In the genomic region with DNA sequence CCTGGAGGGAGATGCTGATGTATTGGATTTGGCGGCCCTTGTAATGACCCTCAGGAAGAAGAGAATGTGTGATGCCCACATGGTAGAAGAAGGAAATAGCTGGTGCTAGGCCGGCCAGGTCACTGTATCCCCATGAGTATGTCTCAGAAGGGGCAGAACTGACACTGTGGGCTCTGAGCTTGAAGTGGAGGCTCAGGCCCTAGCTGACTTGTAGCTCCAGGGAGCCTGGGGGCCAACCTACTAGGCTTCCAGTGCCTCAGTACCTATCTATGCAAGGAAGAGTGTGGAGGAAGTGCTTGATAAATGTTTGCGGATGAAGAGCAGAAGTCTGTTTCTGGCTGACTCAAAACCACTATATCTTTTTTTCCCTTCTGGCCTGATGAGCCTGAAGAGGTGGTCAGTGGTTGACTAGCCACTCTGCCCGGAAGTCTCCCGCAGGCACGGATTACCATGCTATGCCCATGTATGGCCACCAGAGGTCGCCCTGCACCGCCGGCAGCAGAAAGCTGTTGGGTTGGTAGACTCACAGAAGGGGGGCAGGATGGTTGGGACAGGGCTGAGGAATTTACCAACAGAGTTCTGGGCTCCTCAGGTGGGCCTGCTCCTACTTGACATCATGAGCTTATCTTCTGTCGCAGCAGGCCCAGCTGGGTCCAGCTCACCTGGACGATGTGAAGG, we compare ENCODE assay signal across 9 mouse cellular contexts. TPM values are rescaled to one million over a fixed set of nuclear protein-coding genes. Genes with fewer than 3 reads are reported as not detected.
DNase-seq lines count a peak whose midpoint lies in the region; ATAC-seq lines count a peak whose summit lies in the region.
"Had no signal": no experiment of that assay in that cellular context is flagged by ENCODE, and none has a peak within 500 bp of the region (broad histone marks: within the 10 kb centered on the region; RNA-seq: fewer than 3 reads in every experiment).

No protein-coding gene starts in this region.

- no peak overlapping the region for H3K27ac ChIP-seq in forebrain, embryonic 11.5 days (ENCODE audit: low read depth, low read length)
- H3K27ac ChIP-seq in hindbrain, embryonic 12.5 days = no peak overlapping the region
- H3K27ac ChIP-seq: heart, embryonic 13.5 days had no signal

- no peaks in the 10 kb centered on the region for H3K36me3 ChIP-seq in forebrain, embryonic 11.5 days (ENCODE audit: control insufficient read depth, insufficient read depth, low read length)
- H3K36me3 ChIP-seq in hindbrain, embryonic 12.5 days = no peaks in the 10 kb centered on the region
- H3K36me3 ChIP-seq: heart, embryonic 13.5 days had no signal

- ATAC-seq in forebrain, embryonic 11.5 days (replicated peaks; ENCODE audit: low FRiP score) = peak; percentile 10; the same call in 1 of the 2 replicates
- 0 out of 2 replicates have a peak, but pooled peaks have one; percentile 25 for ATAC-seq in hindbrain, embryonic 12.5 days (ENCODE audit: low FRiP score)
- peak; percentile 80 for ATAC-seq in megakaryocyte-erythroid progenitor cell, adult 5-6 weeks (replicated peaks; ENCODE audit: low FRiP score, low TSS enrichment, poor library complexity, severe bottlenecking)

- no peaks in the 10 kb centered on the region for H3K9me3 ChIP-seq in forebrain, embryonic 11.5 days (ENCODE audit: control insufficient read depth, low read length)
- no peaks in the 10 kb centered on the region for H3K9me3 ChIP-seq in hindbrain, embryonic 12.5 days (replicated peaks)
- H3K9me3 ChIP-seq: heart, embryonic 13.5 days had no signal

- DNase-seq in ES-CJ7 (ENCODE audit: low read depth, low spot score) = peak; percentile 53
- DNase-seq in brain, adult 2 months (ENCODE audit: low read depth, low spot score) = peak; percentile 82
- DNase-seq in forebrain, embryonic 11.5 days (ENCODE audit: low spot score) = peak; percentile 89
- DNase-seq in layer of hippocampus, postnatal 36 days = peak; percentile 73 to 75
- peak; percentile 79 to 85 for DNase-seq in right cerebral cortex, adult 2 months (ENCODE audit: low spot score in 2 of 2)
- peak; percentile 67 to 84 for DNase-seq in urinary bladder, postnatal 4 days (ENCODE audit: low spot score in 2 of 2)

- no peak overlapping the region for H3K4me3 ChIP-seq in forebrain, embryonic 11.5 days (ENCODE audit: low read depth, low read length)
- no peak overlapping the region for H3K4me3 ChIP-seq in hindbrain, embryonic 12.5 days
- H3K4me3 ChIP-seq: heart, embryonic 13.5 days had no signal

- no peaks in the 10 kb centered on the region for H3K27me3 ChIP-seq in forebrain, embryonic 11.5 days (ENCODE audit: control insufficient read depth, insufficient read depth, low read length)
- no peaks in the 10 kb centered on the region for H3K27me3 ChIP-seq in hindbrain, embryonic 12.5 days
- H3K27me3 ChIP-seq: heart, embryonic 13.5 days had no signal

- no peaks in the 10 kb centered on the region for H3K4me1 ChIP-seq in forebrain, embryonic 11.5 days (replicated peaks; ENCODE audit: control insufficient read depth, insufficient read depth, low read length)
- H3K4me1 ChIP-seq in hindbrain, embryonic 12.5 days = peaks cover 11% of the 10 kb centered on the region
- H3K4me1 ChIP-seq: heart, embryonic 13.5 days had no signal

- H3K4me2 ChIP-seq in forebrain, embryonic 11.5 days (ENCODE audit: low read depth, low read length, severe bottlenecking) = no peak overlapping the region
- H3K4me2 ChIP-seq in hindbrain, embryonic 12.5 days (replicated peaks) = no peak overlapping the region
- H3K4me2 ChIP-seq: heart, embryonic 13.5 days had no signal

- 21% methylated on average over 11 of the region's 11 CpGs for WGBS in forebrain, embryonic 11.5 days
- WGBS in hindbrain, embryonic 12.5 days = 22% methylated on average over 11 of the region's 11 CpGs

- H3K9ac ChIP-seq in forebrain, embryonic 11.5 days (ENCODE audit: low read length) = no peak overlapping the region
- no peak overlapping the region for H3K9ac ChIP-seq in hindbrain, embryonic 12.5 days
- H3K9ac ChIP-seq: heart, embryonic 13.5 days had no signal

RNA-seq across cellular contexts. Expression of gene Sun2, which starts 10.5 kb away (rescaled TPM):
- 4.3 and 5.9 TPM in 2 replicates for polyA plus RNA-seq in forebrain, embryonic 11.5 days (2014; fragmentation: Nextera tagmentation; extraction: Ambion mirVana)
- 8.0 and 8.2 TPM in 2 replicates for polyA plus RNA-seq in hindbrain, embryonic 12.5 days (2016; fragmentation: Nextera tagmentation; extraction: Ambion mirVana)
- total RNA-seq in layer of hippocampus, postnatal 36 days (2021) = 10 to 100 TPM; 25.3 to 31.9 TPM
- total RNA-seq in megakaryocyte-erythroid progenitor cell, adult 5-6 weeks (2014; fragmentation: Nextera tagmentation) = 9.9 and 11.8 TPM in 2 replicates
- total RNA-seq in megakaryocyte-erythroid progenitor cell, adult 5-6 weeks (2017) = 13.9 and 15.2 TPM in 2 replicates

RNA-seq across cellular contexts. Expression of gene Dnal4, which starts 24.8 kb away (rescaled TPM):
- polyA plus RNA-seq in forebrain, embryonic 11.5 days (2014; fragmentation: Nextera tagmentation; extraction: Ambion mirVana) = 63.9 and 76.7 TPM in 2 replicates
- polyA plus RNA-seq in hindbrain, embryonic 12.5 days (2016; fragmentation: Nextera tagmentation; extraction: Ambion mirVana) = 76.8 and 78.1 TPM in 2 replicates
- 10 to 100 TPM; 52.4 to 53.3 TPM for total RNA-seq in layer of hippocampus, postnatal 36 days (2021)
- 13.2 and 13.5 TPM in 2 replicates for total RNA-seq in megakaryocyte-erythroid progenitor cell, adult 5-6 weeks (2014; fragmentation: Nextera tagmentation)
- 7.6 and 10.0 TPM in 2 replicates for total RNA-seq in megakaryocyte-erythroid progenitor cell, adult 5-6 weeks (2017)

RNA-seq across cellular contexts. Expression of gene Nptxr, which starts 51.7 kb away (rescaled TPM):
- polyA plus RNA-seq in forebrain, embryonic 11.5 days (2014; fragmentation: Nextera tagmentation; extraction: Ambion mirVana) = 1.4 and 2.1 TPM in 2 replicates
- 13.1 TPM in 2 replicates for polyA plus RNA-seq in hindbrain, embryonic 12.5 days (2016; fragmentation: Nextera tagmentation; extraction: Ambion mirVana)
- total RNA-seq in layer of hippocampus, postnatal 36 days (2021) = 100 to 1,000 TPM; 729 to 800 TPM
- total RNA-seq in megakaryocyte-erythroid progenitor cell, adult 5-6 weeks (2014; fragmentation: Nextera tagmentation) = 1.2 TPM in 1 of 2 replicates, not detected in the other
- not detected in 2 replicates for total RNA-seq in megakaryocyte-erythroid progenitor cell, adult 5-6 weeks (2017)

Comparison
In these comparisons a context has a peak if more than half of its experiments do, and no peak if none do; other contexts are left out.
1. ATAC-seq: peak in every context shown above with its lines; median percentile 80 in megakaryocyte-erythroid progenitor cell, adult 5-6 weeks; 25 in hindbrain, embryonic 12.5 days; 10 in forebrain, embryonic 11.5 days.
2. RNA of gene Nptxr, which starts 51.7 kb away (total RNA-seq): 729 to 800 TPM in layer of hippocampus, postnatal 36 days; 1.2 TPM in megakaryocyte-erythroid progenitor cell, adult 5-6 weeks; every median in the first group is over 100 times any median in the second.
3. Peak in every context shown above with its lines, with median percentiles within 50 percentile points of each other: DNase-seq.